Mouse (Mus musculus) forebrain, postnatal 0 days (tissue): ENCODE data around the gene Larp4. TPM values are rescaled to one million over a fixed set of nuclear protein-coding genes. Genes with fewer than 3 reads are reported as not detected.

Experiments
- ATAC-seq: fragments of 200-750 bp; cut with Nextera tagmentation; 2 replicates; pipeline ENCODE4 v1.8.0; 2017; ENCODE audit warnings: mild to moderate bottlenecking, moderate library complexity
- DNase-seq: peaks from one replicate; pipeline ENCODE4 v3.0.0-alpha.2; 2015
- H3K27ac ChIP-seq: fragments of 300-500 bp; sonication (generic); 2 replicates; pipeline ENCODE4 v1.5.1; 2014; ENCODE audit warnings: low read depth, mild to moderate bottlenecking, antibody characterized with exemption, low read length, moderate library complexity, mixed read lengths
- H3K27me3 ChIP-seq: fragments of 300-500 bp; sonication (generic); 2 replicates; pipeline ENCODE4 v1.6.1; 2014; ENCODE audit warnings: mild to moderate bottlenecking, low read length, mixed read lengths; ENCODE audit not compliant: insufficient read depth
- H3K36me3 ChIP-seq: fragments of 300-500 bp; sonication (generic); 2 replicates; pipeline ENCODE4 v1.6.1; 2014; ENCODE audit warnings: mild to moderate bottlenecking, moderate library complexity; ENCODE audit not compliant: insufficient read depth
- H3K4me1 ChIP-seq: fragments of 300-500 bp; sonication (generic); 2 replicates; pipeline ENCODE4 v1.6.1; 2014; ENCODE audit warnings: antibody characterized with exemption; ENCODE audit not compliant: insufficient read depth
- H3K4me2 ChIP-seq: fragments of 300-500 bp; sonication (generic); 2 replicates; pipeline ENCODE4 v1.6.1; 2014; ENCODE audit warnings: low read depth, mild to moderate bottlenecking, moderate library complexity
- H3K4me3 ChIP-seq: fragments of 300-500 bp; sonication (generic); 2 replicates; pipeline ENCODE4 v1.5.1; 2014; ENCODE audit warnings: low read depth, low read length, mixed read lengths
- H3K9ac ChIP-seq: fragments of 300-500 bp; sonication (generic); 2 replicates; pipeline ENCODE4 v1.6.1; 2014; ENCODE audit warnings: mild to moderate bottlenecking
- H3K9me3 ChIP-seq: fragments of 300-500 bp; sonication (generic); 2 replicates; pipeline ENCODE4 v1.6.1; 2016; ENCODE audit warnings: low read length
- CTCF ChIP-seq: sonication (generic); IDR thresholded peaks from 2 replicates; pipeline ENCODE4 v1.5.1; 2016; ENCODE audit warnings: antibody characterized with exemption, control low read depth, low read depth
- WGBS: fragments of 180-500 bp; shearing (Covaris S2); extraction: QIAGEN DNeasy Blood & Tissue Kit; methylation state at CpG from one replicate; pipeline ENCODE4 v1.1.7; 2014; 5-methylcytosine and 5-hydroxymethylcytosine counted together
- polyA plus RNA-seq: library from polyadenylated mRNA; unstranded; fragments of >200 nt; fragmentation: Nextera tagmentation; extraction: Ambion mirVana; gene quantifications from 2 replicates; pipeline ENCODE4 v1.2.1, GENCODE M21; 2015
- total RNA-seq: library from RNA; depleted of rRNA; stranded (reverse); fragments of >200 nt; gene quantifications from 2 replicates; pipeline ENCODE4 v1.2.3, GENCODE M21; 2014

Gene Larp4
- total and polyA plus RNA-seq, 2 experiments from 2014 or later = 19.1 to 48.6 TPM

DNA sequence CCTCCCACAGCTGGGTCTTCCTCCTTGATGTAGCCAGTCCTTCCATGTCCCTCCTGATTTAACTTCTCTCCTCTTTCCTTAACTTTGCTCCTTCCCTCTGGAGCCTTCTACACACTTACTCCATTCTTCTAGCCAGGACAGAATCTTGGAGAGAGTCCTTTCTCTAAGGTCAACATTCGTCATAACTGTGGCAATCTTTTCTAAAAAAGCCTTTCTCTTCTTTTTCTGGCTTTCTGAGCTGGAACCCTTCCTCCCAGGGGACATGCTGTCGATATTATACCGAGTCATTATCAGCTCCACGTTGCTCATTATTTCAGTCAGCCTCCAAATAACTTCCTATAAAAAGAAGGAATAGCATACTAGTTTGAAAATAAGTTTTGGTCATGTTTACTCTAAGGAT lies 14.5 kb upstream of the Larp4 start:
- Histone ChIP-seq H3K4me3 (no peak overlapping the region), H3K4me2 (no peak overlapping the region), H3K9me3 (no peaks in the 10 kb centered on the region), H3K27ac (no peak overlapping the region), H3K36me3 (no peaks in the 10 kb centered on the region), H3K27me3 (no peaks in the 10 kb centered on the region), H3K4me1 (no peaks in the 10 kb centered on the region), H3K9ac (no peak overlapping the region)
- no peak for ATAC-seq
- TF ChIP-seq CTCF = no peak
- no peak for DNase-seq
- WGBS = 84% methylated on average over 4 of the region's 4 CpGs

DNA sequence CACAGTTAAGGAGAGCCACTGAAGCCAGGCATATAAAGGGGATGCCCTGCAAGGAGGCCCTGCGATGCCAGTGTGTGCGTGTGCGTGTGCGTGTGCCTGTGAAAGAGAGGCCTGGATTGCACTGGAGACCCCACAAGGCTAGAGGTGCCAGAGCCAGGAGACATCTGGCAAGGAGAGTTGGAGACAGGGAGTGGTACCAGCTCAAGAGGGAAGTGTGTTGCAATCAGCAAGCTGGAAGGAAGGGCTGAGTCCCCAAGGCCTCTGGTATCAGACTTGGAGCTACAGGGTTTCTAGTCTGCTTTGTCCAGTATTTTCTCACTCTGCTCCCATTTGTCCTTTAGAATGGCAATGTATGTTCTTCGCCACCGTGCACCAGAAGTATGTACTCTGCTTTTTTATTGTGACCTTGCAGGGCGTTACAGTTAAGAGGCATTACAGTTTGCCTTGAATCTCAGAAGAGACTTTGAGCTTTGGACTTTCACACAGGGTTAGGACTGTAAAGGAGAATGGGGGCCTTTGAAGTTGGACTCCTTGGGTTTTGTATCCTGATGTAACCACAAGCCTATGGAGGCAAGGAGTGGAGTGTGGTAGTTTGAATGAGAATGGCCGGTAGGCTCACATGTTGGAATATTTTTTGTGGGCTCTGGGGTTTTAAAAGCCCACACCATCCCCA lies 4.6 kb upstream of the Larp4 start:
- no peaks in the 10 kb centered on the region for H3K27me3 ChIP-seq
- no peaks in the 10 kb centered on the region for H3K4me1 ChIP-seq
- H3K4me3 ChIP-seq = no peak overlapping the region
- ATAC-seq = no peak
- no peak overlapping the region for H3K27ac ChIP-seq
- H3K36me3 ChIP-seq = no peaks in the 10 kb centered on the region
- DNase-seq = no peak
- H3K9ac ChIP-seq = no peak overlapping the region
- 84% methylated on average over 8 of the region's 8 CpGs for WGBS
- H3K9me3 ChIP-seq = no peaks in the 10 kb centered on the region
- no peak overlapping the region for H3K4me2 ChIP-seq
- no peak for TF ChIP-seq CTCF

DNA sequence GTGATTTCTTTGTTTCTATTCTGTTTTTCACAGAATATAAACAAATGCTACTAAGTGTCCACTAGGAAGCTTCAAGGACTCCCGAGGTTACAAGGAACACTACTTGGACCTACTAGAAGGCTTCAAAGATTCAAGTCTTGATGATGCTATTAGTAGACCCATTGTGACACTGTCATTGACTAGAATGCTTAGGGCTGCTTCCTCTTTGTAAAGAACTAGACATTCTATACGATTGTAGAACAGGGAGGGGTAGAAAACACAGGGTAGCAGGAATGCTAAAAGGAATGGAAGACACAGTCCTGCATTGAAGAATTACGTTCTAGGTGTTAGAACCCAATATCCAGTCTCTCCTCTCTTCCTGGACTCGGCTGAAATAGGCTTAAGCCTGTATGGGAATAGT lies 2.9 kb upstream of the Larp4 start, which contains the start of gene Fam186a:
Gene Fam186a, minus strand, starts transcription at position 101 of the 400 bp plus-strand sequence.
- no peak within 1 kb of the TSS for H3K27ac ChIP-seq
- no peaks in the 10 kb centered on the region for H3K9me3 ChIP-seq
- no peak within 1 kb of the TSS for H3K4me3 ChIP-seq
- no peak within 1 kb of the TSS for H3K9ac ChIP-seq
- H3K36me3 ChIP-seq = no peaks in the 10 kb centered on the region
- H3K27me3 ChIP-seq = no peaks in the 10 kb centered on the region
- TF ChIP-seq CTCF = no peak
- no peak within 1 kb of the TSS for H3K4me2 ChIP-seq
- no peaks in the 10 kb centered on the region for H3K4me1 ChIP-seq
- no peak for ATAC-seq
- WGBS = 85% methylated on average over 4 of the region's 4 CpGs
- DNase-seq = no peak

DNA sequence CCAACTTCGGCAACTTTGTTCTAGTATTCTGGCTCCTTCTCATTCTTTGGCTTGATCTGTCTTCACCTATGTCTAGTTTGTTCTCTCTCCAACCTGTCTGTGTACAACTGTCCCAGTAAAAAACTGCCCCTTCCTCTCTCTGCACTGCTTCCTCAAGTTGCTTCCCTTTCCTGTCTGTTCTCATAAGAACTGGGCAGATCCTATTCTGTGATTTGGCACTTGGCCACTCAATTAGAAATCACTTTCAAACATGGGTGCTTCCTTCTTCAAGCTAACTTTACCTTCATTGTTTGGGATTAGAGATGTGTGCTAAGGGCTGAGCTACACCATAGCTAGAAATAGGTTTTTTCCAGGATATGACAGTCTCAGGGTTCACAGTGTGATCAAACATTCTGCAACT lies 741 bp downstream of the Larp4 start:
- no peak for TF ChIP-seq CTCF
- 97% methylated on average over 1 of the region's 1 CpGs for WGBS
- H3K9ac ChIP-seq = no peak overlapping the region
- no peaks in the 10 kb centered on the region for H3K27me3 ChIP-seq
- H3K4me2 ChIP-seq = no peak overlapping the region
- DNase-seq = no peak
- ATAC-seq = no peak
- H3K9me3 ChIP-seq = no peaks in the 10 kb centered on the region
- no peak overlapping the region for H3K27ac ChIP-seq
- no peak overlapping the region for H3K4me3 ChIP-seq
- peaks cover 4% of the 10 kb centered on the region; the same call in 1 of the 2 replicates for H3K4me1 ChIP-seq
- H3K36me3 ChIP-seq = no peaks in the 10 kb centered on the region

DNA sequence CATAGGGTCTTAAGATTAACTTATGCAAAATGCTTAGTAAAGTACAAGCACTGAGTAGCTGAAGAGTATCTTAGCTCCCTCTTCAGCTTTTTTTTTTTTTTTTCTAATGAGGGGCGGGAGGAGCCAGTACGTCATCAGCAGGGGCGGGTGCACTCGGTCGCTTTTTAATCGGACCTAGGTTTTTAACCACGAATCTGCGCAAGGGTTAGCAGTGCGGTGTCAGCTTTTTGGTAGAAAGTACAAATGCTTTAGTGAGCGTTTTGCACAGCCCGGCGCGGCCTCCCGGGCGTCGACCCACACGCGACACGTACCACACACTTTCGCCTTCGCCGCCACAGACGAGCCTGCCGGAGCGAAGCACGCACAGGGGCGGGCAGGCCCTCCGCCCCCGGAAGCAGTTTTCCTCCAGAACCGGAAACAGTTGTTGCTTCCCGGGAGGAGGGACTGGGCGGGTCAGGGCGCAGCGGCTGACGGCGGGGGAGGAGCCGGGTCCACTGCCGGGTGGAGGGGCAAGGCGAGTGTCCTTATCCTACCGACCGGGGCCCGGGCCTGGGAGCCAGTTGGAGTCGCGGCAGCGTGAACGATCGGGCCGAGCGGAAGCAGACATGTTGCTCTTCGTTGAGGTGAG lies 2.6 kb downstream of the Larp4 start:
- Histone ChIP-seq H3K9me3 (no peaks in the 10 kb centered on the region), H3K27ac (peak overlapping the region; percentile 93), H3K4me1 (peaks cover 4% of the 10 kb centered on the region; the same call in 1 of the 2 replicates), H3K27me3 (no peaks in the 10 kb centered on the region), H3K9ac (peak overlapping the region; percentile 82), H3K4me3 (peak overlapping the region; percentile 87), H3K36me3 (no peaks in the 10 kb centered on the region), H3K4me2 (peak overlapping the region; percentile 88)
- WGBS = 3% methylated on average over 50 of the region's 50 CpGs
- no peak for TF ChIP-seq CTCF
- DNase-seq = peak; percentile 96
- ATAC-seq = peak; percentile 99

DNA sequence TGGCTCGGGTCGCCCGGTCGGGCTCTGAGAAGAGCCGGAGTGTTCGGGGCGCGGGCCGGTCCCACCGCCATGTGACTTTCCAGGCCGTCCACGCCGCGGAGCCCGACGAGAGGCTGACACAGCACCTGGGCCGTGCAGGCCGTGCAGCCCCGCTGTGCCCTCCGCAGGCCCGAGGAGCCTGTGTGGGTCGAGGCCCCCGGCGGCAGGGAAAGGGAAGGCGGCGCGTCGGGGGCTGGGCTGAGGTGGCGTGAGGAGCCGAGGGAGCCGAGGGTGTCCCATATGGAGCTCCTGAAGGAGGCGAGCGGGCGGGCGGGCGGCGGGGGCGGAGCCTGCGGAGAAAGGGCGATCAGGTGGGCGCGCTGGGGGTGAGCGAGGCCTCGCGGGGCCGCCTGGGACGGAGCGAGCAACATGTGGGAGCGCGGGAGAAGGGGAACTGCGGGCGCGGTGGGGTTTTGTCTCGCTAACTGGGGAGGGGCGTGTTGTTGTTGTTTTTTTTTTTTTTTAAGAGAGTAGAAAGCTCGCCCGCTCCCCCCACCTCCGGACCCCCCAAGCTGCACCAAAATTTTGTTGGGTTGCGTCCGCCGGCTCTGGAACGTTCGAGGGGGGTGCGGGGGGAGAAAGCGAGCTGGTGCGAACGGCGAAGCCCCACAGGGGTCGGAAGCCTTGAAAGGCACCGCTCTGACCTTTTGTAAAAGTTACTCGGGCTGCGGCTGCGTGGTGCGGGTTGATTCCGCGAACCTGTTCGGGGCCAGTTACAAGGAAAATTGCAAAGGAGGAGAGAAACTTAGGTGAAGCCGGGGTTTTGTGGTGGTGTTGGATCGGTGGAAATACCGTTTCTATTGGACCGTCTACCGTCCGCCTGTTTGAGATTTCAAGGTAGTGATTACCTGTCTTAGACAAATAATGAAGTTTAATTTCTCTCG lies 3.4 kb downstream of the Larp4 start:
- Histone ChIP-seq H3K9ac (peak overlapping the region; percentile 82), H3K27me3 (no peaks in the 10 kb centered on the region), H3K9me3 (no peaks in the 10 kb centered on the region), H3K27ac (peak overlapping the region; percentile 93), H3K4me2 (peak overlapping the region; percentile 88), H3K36me3 (no peaks in the 10 kb centered on the region), H3K4me3 (peak overlapping the region; percentile 87), H3K4me1 (peaks cover 4% of the 10 kb centered on the region; the same call in 1 of the 2 replicates)
- ATAC-seq (peak; percentile 73), DNase-seq (peak; percentile 4)
- WGBS = under 1% methylated on average over 75 of the region's 84 CpGs
- TF ChIP-seq CTCF = peak; percentile 12; the same call in 1 of the 2 replicates
